Mouse (Mus musculus) limb, embryonic 15.5 days (tissue): Measurements from ENCODE around the gene Slc2a9. TPM values are rescaled to one million over a fixed set of nuclear protein-coding genes. Genes with fewer than 3 reads are reported as not detected.
"Not testable (repeated sequence)": the region's sequence is repeated elsewhere in the genome, so short reads cannot be mapped to it uniquely, and the experiment has no call there.

Experiments used
- ATAC-seq: fragments of 200-750 bp; cut with Nextera tagmentation; 2 replicates; pipeline ENCODE4 v1.8.0; 2017; ENCODE audit warnings: low read depth, moderate TSS enrichment; ENCODE audit not compliant: insufficient number of reproducible peaks, low FRiP score, low TSS enrichment
- H3K27ac ChIP-seq: fragments of 300-500 bp; sonication (generic); 2 replicates; pipeline ENCODE4 v1.5.1; 2015; ENCODE audit warnings: moderate library complexity, mild to moderate bottlenecking, inconsistent platforms
- H3K27me3 ChIP-seq: fragments of 300-500 bp; sonication (generic); 2 replicates; pipeline ENCODE4 v1.6.1; 2015; ENCODE audit warnings: inconsistent platforms
- H3K36me3 ChIP-seq: fragments of 300-500 bp; sonication (generic); 2 replicates; pipeline ENCODE4 v1.6.1; 2015; ENCODE audit warnings: inconsistent platforms
- H3K4me1 ChIP-seq: fragments of 300-500 bp; sonication (generic); 2 replicates; pipeline ENCODE4 v1.6.1; 2015; ENCODE audit warnings: inconsistent platforms
- H3K4me2 ChIP-seq: fragments of 300-500 bp; sonication (generic); 2 replicates; pipeline ENCODE4 v1.6.1; 2015; ENCODE audit warnings: mild to moderate bottlenecking, inconsistent platforms
- H3K4me3 ChIP-seq: fragments of 300-500 bp; sonication (generic); 2 replicates; pipeline ENCODE4 v1.5.1; 2015; ENCODE audit warnings: mild to moderate bottlenecking, inconsistent platforms
- H3K9ac ChIP-seq: fragments of 300-500 bp; sonication (generic); 2 replicates; pipeline ENCODE4 v1.6.1; 2015; ENCODE audit warnings: inconsistent platforms
- H3K9me3 ChIP-seq: fragments of 300-500 bp; sonication (generic); 2 replicates; pipeline ENCODE4 v1.6.1; 2016; ENCODE audit warnings: inconsistent platforms
- WGBS: fragments of 180-500 bp; shearing (Covaris S2); methylation state at CpG from one replicate; pipeline ENCODE4 v1.1.7; 2015; 5-methylcytosine and 5-hydroxymethylcytosine counted together
- polyA plus RNA-seq: library from polyadenylated mRNA; unstranded; fragments of >200 nt; fragmentation: Nextera tagmentation; extraction: Ambion mirVana; gene quantifications from 2 replicates; pipeline ENCODE4 v1.2.1, GENCODE M21; 2015

Gene Slc2a9
- polyA plus RNA-seq, 1 experiment from 2014 or later: 0.35 TPM

DNA sequence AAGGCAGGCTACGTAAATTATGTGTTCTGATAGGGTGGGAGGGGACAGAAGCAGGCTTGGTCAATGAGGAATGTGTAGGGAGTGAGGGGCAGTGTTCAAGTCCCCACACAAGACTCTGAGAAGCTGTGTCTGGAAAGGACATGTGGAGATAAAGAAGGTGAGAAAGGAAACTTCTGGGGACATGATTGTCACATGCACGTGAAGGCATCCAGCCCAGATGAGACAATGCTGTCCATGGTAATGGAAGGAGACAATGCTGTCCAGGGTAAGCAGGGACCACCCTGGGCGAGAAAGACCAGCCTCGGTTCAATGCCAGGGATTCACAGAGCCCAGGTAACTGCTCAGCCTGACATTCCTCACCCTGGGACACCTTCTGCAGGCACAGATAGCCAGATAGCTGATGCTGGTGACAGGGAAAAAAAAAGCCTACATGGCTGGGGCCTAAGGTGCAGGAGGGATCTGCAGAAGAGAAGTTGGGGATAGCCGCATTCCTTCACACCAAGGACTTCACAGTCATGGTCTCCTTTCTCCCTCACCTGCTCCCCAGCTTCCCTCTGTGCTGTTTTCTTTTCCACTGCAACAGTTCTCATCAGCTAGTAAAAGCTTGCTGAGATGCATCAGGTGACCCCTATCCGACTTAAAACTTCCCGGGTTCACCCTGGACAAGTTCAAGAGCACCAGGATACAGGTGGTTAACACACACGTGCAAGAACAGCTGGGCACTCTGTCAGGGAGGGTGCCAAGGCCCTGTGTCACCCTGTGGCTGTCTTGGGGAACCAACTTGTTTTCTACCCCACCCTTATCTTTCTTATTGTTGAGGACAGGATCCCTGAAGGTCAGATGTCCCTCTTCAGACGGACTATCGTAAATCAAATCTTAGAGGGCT lies 21.9 kb downstream of the Slc2a9 start:
- no peak overlapping the region for H3K27ac ChIP-seq
- H3K36me3 ChIP-seq: no peaks in the 10 kb centered on the region
- H3K9ac ChIP-seq: no peak overlapping the region
- peaks cover 20% of the 10 kb centered on the region for H3K4me1 ChIP-seq
- H3K27me3 ChIP-seq: no peaks in the 10 kb centered on the region
- WGBS: 72% methylated on average over 10 of the region's 10 CpGs
- no peaks in the 10 kb centered on the region for H3K9me3 ChIP-seq
- H3K4me2 ChIP-seq: peak overlapping the region; percentile 50
- H3K4me3 ChIP-seq: no peak overlapping the region
- no peak for ATAC-seq

- Histone ChIP-seq H3K4me3 (peak overlapping the region; percentile 31), H3K36me3 (no peaks in the 10 kb centered on the region), H3K9ac (no peak overlapping the region), H3K27ac (no peak overlapping the region), H3K27me3 (no peaks in the 10 kb centered on the region), H3K9me3 (no peaks in the 10 kb centered on the region), H3K4me1 (peaks cover 20% of the 10 kb centered on the region), H3K4me2 (peak overlapping the region; percentile 50)
- peak; percentile 36; the same call in 1 of the 2 replicates for ATAC-seq
- WGBS: 9% methylated on average over 21 of the region's 22 CpGs
Measured at GRCm38 (mm10) chr5:38479908-38480725, 22.8 kb downstream of the Slc2a9 start.

DNA sequence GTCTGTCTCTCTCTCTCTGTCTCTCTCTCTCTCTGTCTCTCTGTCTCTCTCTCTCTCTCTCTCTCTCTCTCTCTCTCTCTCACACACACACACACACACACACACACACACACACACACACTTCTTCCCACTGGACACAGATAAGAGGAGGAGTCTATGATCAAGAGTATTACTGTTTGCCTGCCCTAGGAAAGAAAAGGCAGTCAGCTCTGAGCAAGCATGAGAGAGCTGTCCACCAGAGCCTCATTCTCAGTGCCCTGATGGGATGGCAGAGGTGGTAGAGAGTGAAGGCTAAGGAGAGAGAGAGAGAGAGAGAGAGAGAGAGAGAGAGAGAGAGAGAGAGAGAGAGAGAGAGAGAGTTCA lies 23.4 kb downstream of the Slc2a9 start:
- Histone ChIP-seq H3K4me3 (peak overlapping the region; percentile 31), H3K4me1 (peaks cover 20% of the 10 kb centered on the region), H3K4me2 (peak overlapping the region; percentile 50)
- not testable (repeated sequence) for ATAC-seq, H3K27ac ChIP-seq, H3K9me3 ChIP-seq, H3K36me3 ChIP-seq, H3K27me3 ChIP-seq, H3K9ac ChIP-seq

- Histone ChIP-seq H3K36me3 (no peaks in the 10 kb centered on the region), H3K4me3 (no peak overlapping the region), H3K27me3 (no peaks in the 10 kb centered on the region), H3K27ac (no peak overlapping the region), H3K9me3 (no peaks in the 10 kb centered on the region), H3K4me1 (peaks cover 20% of the 10 kb centered on the region), H3K9ac (no peak overlapping the region), H3K4me2 (no peak overlapping the region)
- no peak for ATAC-seq
- 34% methylated on average over 4 of the region's 4 CpGs for WGBS
Measured at GRCm38 (mm10) chr5:38479027-38479426, 23.9 kb downstream of the Slc2a9 start.

DNA sequence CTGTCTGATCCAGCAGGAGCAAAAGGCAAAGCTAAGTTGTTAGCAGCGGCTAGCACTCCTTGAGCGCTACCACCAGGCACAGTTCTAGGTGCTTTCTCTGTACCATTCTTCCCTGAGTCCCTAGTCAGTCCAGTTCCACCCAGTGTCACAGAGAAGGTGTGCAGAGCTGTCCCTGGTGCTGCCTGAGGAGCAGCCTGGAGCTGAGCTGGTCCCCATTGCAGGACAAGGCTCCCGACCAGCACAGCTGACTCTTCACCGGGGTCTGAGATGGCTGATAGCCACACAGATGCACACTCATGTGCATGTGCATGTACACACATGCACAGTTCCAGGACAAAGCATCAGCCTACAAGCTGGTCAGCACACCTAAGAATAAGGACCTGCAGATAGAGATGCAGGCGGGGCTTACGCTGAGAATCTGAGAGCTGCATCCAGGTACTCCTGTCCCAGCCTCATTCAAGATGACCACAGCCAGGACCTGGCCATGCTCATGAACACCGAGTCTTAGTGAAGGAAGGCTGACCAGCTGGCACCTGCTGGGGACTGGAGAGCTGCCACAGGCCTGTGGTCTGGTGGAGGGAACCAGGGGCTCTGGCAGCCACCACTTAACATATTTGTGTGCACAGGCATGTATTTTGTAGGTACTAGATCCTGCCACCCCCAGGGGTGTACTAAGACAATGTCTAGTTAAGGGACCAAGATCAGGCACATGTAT lies 25.1 kb downstream of the Slc2a9 start:
- H3K27ac ChIP-seq: no peak overlapping the region
- peaks cover 16% of the 10 kb centered on the region for H3K4me1 ChIP-seq
- no peaks in the 10 kb centered on the region for H3K27me3 ChIP-seq
- no peak overlapping the region for H3K9ac ChIP-seq
- no peak overlapping the region for H3K4me2 ChIP-seq
- ATAC-seq: no peak
- no peaks in the 10 kb centered on the region for H3K9me3 ChIP-seq
- 81% methylated on average over 7 of the region's 7 CpGs for WGBS
- no peak overlapping the region for H3K4me3 ChIP-seq
- no peaks in the 10 kb centered on the region for H3K36me3 ChIP-seq

GRCm38 (mm10) chr5:38476861-38477565 lies 25.9 kb downstream of the Slc2a9 start:
- Histone ChIP-seq H3K27me3 (no peaks in the 10 kb centered on the region), H3K9ac (no peak overlapping the region), H3K9me3 (no peaks in the 10 kb centered on the region), H3K4me3 (no peak overlapping the region), H3K27ac (no peak overlapping the region), H3K36me3 (no peaks in the 10 kb centered on the region), H3K4me2 (no peak overlapping the region), H3K4me1 (peaks cover 16% of the 10 kb centered on the region)
- no peak for ATAC-seq
- 78% methylated on average over 25 of the region's 25 CpGs for WGBS

DNA sequence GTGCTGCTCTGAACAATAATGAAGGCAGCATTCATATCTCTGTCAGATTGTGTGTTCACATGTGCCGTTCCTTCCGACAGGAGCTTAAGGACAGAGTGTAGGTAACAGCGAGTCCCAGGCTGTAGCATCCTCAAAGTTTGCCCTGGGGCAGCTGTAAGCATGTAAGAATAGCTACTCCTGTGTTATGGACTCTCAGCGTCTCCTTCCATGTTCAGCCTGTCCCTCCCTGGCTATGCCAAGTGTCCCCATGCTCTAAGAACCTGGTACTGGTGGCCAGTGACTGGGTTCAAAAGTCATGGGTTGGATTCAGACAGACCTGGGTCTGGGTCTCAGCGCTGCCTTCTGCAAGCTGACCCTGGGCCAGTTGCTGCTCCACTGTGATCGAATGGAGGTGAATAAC lies 32.1 kb downstream of the Slc2a9 start:
- Histone ChIP-seq H3K4me2 (no peak overlapping the region), H3K27me3 (no peaks in the 10 kb centered on the region), H3K36me3 (no peaks in the 10 kb centered on the region), H3K4me3 (no peak overlapping the region), H3K4me1 (no peaks in the 10 kb centered on the region), H3K9ac (no peak overlapping the region), H3K9me3 (no peaks in the 10 kb centered on the region), H3K27ac (no peak overlapping the region)
- WGBS: 73% methylated on average over 6 of the region's 6 CpGs
- no peak for ATAC-seq

- Histone ChIP-seq H3K4me2 (no peak overlapping the region), H3K4me3 (no peak overlapping the region), H3K27ac (no peak overlapping the region), H3K9ac (no peak overlapping the region), H3K9me3 (no peaks in the 10 kb centered on the region), H3K27me3 (no peaks in the 10 kb centered on the region), H3K4me1 (no peaks in the 10 kb centered on the region), H3K36me3 (no peaks in the 10 kb centered on the region)
- no peak for ATAC-seq
- WGBS: 16% methylated on average over 5 of the region's 5 CpGs
Measured at GRCm38 (mm10) chr5:38469891-38470578, 32.9 kb downstream of the Slc2a9 start.

DNA sequence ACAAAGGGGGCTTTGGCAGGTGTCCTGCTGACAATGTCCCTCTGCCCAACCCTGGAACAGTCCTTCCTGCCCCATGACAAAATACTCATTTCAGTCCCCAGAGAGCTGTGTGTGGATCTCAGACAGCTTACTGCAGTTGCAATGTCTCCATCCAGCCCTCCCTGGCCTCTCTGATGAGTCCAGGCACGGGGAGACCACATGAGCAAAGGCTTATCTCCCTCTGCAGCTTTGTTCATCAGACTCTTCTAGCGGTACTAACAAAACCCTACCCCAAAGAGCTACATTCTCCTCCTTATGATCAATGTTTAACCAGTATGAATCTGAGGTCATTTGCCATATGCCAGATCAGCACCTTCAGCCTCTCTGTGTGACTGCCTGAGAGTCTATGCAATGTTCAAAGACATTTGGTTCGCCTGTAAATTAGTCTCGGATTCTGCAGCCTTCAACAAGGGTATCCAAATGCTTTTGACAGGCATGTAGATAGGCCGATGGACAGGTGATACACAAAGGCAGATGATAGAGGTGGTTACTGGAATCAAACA lies 36.3 kb downstream of the Slc2a9 start:
- no peak overlapping the region for H3K4me3 ChIP-seq
- no peaks in the 10 kb centered on the region for H3K4me1 ChIP-seq
- no peak overlapping the region for H3K4me2 ChIP-seq
- H3K9me3 ChIP-seq: no peaks in the 10 kb centered on the region
- no peak overlapping the region for H3K9ac ChIP-seq
- H3K27me3 ChIP-seq: no peaks in the 10 kb centered on the region
- no peak for ATAC-seq
- no peak overlapping the region for H3K27ac ChIP-seq
- no peaks in the 10 kb centered on the region for H3K36me3 ChIP-seq
- 83% methylated on average over 5 of the region's 5 CpGs for WGBS

GRCm38 (mm10) chr5:38461261-38461660 lies 41.7 kb downstream of the Slc2a9 start:
- Histone ChIP-seq H3K9me3 (no peaks in the 10 kb centered on the region), H3K4me2 (no peak overlapping the region), H3K36me3 (no peaks in the 10 kb centered on the region), H3K27ac (no peak overlapping the region), H3K27me3 (no peaks in the 10 kb centered on the region), H3K4me1 (no peaks in the 10 kb centered on the region), H3K4me3 (no peak overlapping the region), H3K9ac (no peak overlapping the region)
- 71% methylated on average over 5 of the region's 5 CpGs for WGBS
- no peak for ATAC-seq

- Histone ChIP-seq H3K36me3 (no peaks in the 10 kb centered on the region), H3K9me3 (no peaks in the 10 kb centered on the region), H3K4me2 (no peak overlapping the region), H3K27ac (no peak overlapping the region), H3K4me3 (no peak overlapping the region), H3K27me3 (no peaks in the 10 kb centered on the region), H3K4me1 (no peaks in the 10 kb centered on the region), H3K9ac (no peak overlapping the region)
- ATAC-seq: no peak
- WGBS: 84% methylated on average over 3 of the region's 3 CpGs
Measured at GRCm38 (mm10) chr5:38450936-38451335, 52.0 kb downstream of the Slc2a9 start.
